Mouse (Mus musculus): ENCODE measurements around the gene Vtn. TPM values are rescaled to one million over a fixed set of nuclear protein-coding genes. Genes with fewer than 3 reads are reported as not detected.

Gene Vtn
- polyA plus RNA-seq, 1 experiment from 2014 or later = 223 TPM

GRCm38 (mm10) chr11:78500623-78501202, 1.8 kb downstream of the Vtn start:
- Histone ChIP-seq H3K27me3 (replicated peaks) (peaks cover 64% of the 10 kb centered on the region), H3K9ac (0 out of 2 replicates have a peak overlapping the region, but pooled peaks have one; percentile 15), H3K4me3 (peak overlapping the region; percentile 40), H3K4me2 (peak overlapping the region; percentile 76), H3K4me1 (peaks cover 17% of the 10 kb centered on the region), H3K27ac (peak overlapping the region; percentile 64; the same call in 1 of the 2 replicates), H3K36me3 (peaks cover 8% of the 10 kb centered on the region), H3K9me3 (replicated peaks) (no peaks in the 10 kb centered on the region)
- peak; percentile 30 for ATAC-seq
- WGBS (ENCODE audit: insufficient replicate concordance) = 57% methylated on average over 9 of the region's 9 CpGs

- Histone ChIP-seq H3K4me3 (no peak overlapping the region), H3K9ac (no peak overlapping the region), H3K27ac (no peak overlapping the region), H3K9me3 (replicated peaks) (no peaks in the 10 kb centered on the region), H3K4me1 (peaks cover 17% of the 10 kb centered on the region), H3K4me2 (peak overlapping the region; percentile 22; the same call in 1 of the 2 replicates), H3K36me3 (peaks cover 16% of the 10 kb centered on the region), H3K27me3 (replicated peaks) (peaks cover 56% of the 10 kb centered on the region)
- no peak for ATAC-seq
- WGBS (ENCODE audit: insufficient replicate concordance) = 64% methylated on average over 20 of the region's 20 CpGs
These were observed 2.6 kb downstream of the Vtn start for GRCm38 (mm10) chr11:78501529-78501928.

- 60% methylated on average over 7 of the region's 7 CpGs for WGBS (ENCODE audit: insufficient replicate concordance)
- H3K4me1 ChIP-seq = peaks cover 2% of the 10 kb centered on the region
- H3K4me3 ChIP-seq = no peak within 1 kb of the TSS
- H3K27ac ChIP-seq = no peak within 1 kb of the TSS
- no peaks in the 10 kb centered on the region for H3K9me3 ChIP-seq (replicated peaks)
- peaks cover 32% of the 10 kb centered on the region for H3K36me3 ChIP-seq
- peaks cover 41% of the 10 kb centered on the region for H3K27me3 ChIP-seq (replicated peaks)
- H3K9ac ChIP-seq = no peak within 1 kb of the TSS
- no peak within 1 kb of the TSS for H3K4me2 ChIP-seq
- no peak for ATAC-seq
These were observed 4.2 kb downstream of the Vtn start, which contains the start of gene Sebox for GRCm38 (mm10) chr11:78502909-78503650. Sebox (plus strand) TSS chr11:78503447.

- H3K27ac ChIP-seq = no peak overlapping the region
- no peak for ATAC-seq
- 61% methylated on average over 3 of the region's 3 CpGs for WGBS (ENCODE audit: insufficient replicate concordance)
These were observed 6.5 kb downstream of the Vtn start for GRCm38 (mm10) chr11:78505430-78505829.

GRCm38 (mm10) chr11:78509148-78509547, 10.3 kb downstream of the Vtn start:
- ATAC-seq = no peak
- Histone ChIP-seq H3K4me3 (no peak overlapping the region), H3K27ac (no peak overlapping the region), H3K27me3 (replicated peaks) (no peaks in the 10 kb centered on the region), H3K36me3 (peaks cover 58% of the 10 kb centered on the region), H3K9me3 (replicated peaks) (no peaks in the 10 kb centered on the region), H3K4me1 (peaks cover 25% of the 10 kb centered on the region), H3K9ac (no peak overlapping the region), H3K4me2 (no peak overlapping the region)
- 73% methylated on average over 5 of the region's 5 CpGs for WGBS (ENCODE audit: insufficient replicate concordance)

More at GRCm38 (mm10) chr11:78505430-78505829, 6.5 kb downstream of the Vtn start:
- Histone ChIP-seq H3K36me3 (peaks cover 53% of the 10 kb centered on the region), H3K9me3 (replicated peaks) (no peaks in the 10 kb centered on the region), H3K9ac (no peak overlapping the region), H3K27me3 (replicated peaks) (peaks cover 17% of the 10 kb centered on the region), H3K4me3 (no peak overlapping the region), H3K4me2 (no peak overlapping the region), H3K4me1 (no peaks in the 10 kb centered on the region)

GRCm38 (mm10) chr11:78512025-78512957, 13.4 kb downstream of the Vtn start, which contains the start of the genes Tmem199 and Poldip2:
Tmem199 (minus strand) TSS chr11:78512172.
Poldip2 (plus strand) TSS chr11:78512193.
- ATAC-seq = peak; percentile 95
- under 1% methylated on average over 67 of the region's 67 CpGs for WGBS (ENCODE audit: insufficient replicate concordance)
- Histone ChIP-seq H3K9me3 (replicated peaks) (no peaks in the 10 kb centered on the region), H3K4me1 (peaks cover 25% of the 10 kb centered on the region), H3K27ac (peak within 1 kb of the TSS; percentile 84), H3K4me2 (peak within 1 kb of the TSS; percentile 92), H3K9ac (peak within 1 kb of the TSS; percentile 95), H3K27me3 (replicated peaks) (no peaks in the 10 kb centered on the region), H3K36me3 (peaks cover 62% of the 10 kb centered on the region), H3K4me3 (peak within 1 kb of the TSS; percentile 86)

- Histone ChIP-seq H3K27me3 (replicated peaks) (no peaks in the 10 kb centered on the region), H3K4me2 (peak overlapping the region; percentile 92), H3K27ac (0 out of 2 replicates have a peak overlapping the region, but pooled peaks have one; percentile 84), H3K36me3 (peaks cover 62% of the 10 kb centered on the region), H3K4me3 (peak overlapping the region; percentile 86), H3K9ac (peak overlapping the region; percentile 95), H3K4me1 (peaks cover 25% of the 10 kb centered on the region), H3K9me3 (replicated peaks) (no peaks in the 10 kb centered on the region)
- no peak for ATAC-seq
- WGBS (ENCODE audit: insufficient replicate concordance) = 63% methylated on average over 3 of the region's 3 CpGs
These were observed 14.4 kb downstream of the Vtn start for GRCm38 (mm10) chr11:78513106-78513790.

GRCm38 (mm10) chr11:78515549-78516325, 16.8 kb downstream of the Vtn start:
- ATAC-seq = no peak
- Histone ChIP-seq H3K27ac (no peak overlapping the region), H3K27me3 (replicated peaks) (no peaks in the 10 kb centered on the region), H3K36me3 (peaks cover 67% of the 10 kb centered on the region), H3K9ac (no peak overlapping the region), H3K4me3 (no peak overlapping the region), H3K4me2 (no peak overlapping the region), H3K9me3 (replicated peaks) (no peaks in the 10 kb centered on the region), H3K4me1 (peaks cover 24% of the 10 kb centered on the region)
- 44% methylated on average over 2 of the region's 2 CpGs for WGBS (ENCODE audit: insufficient replicate concordance)

- Histone ChIP-seq H3K4me2 (no peak overlapping the region), H3K27me3 (replicated peaks) (no peaks in the 10 kb centered on the region), H3K4me1 (no peaks in the 10 kb centered on the region), H3K36me3 (peaks cover 95% of the 10 kb centered on the region), H3K4me3 (no peak overlapping the region), H3K9ac (no peak overlapping the region), H3K27ac (no peak overlapping the region), H3K9me3 (replicated peaks) (no peaks in the 10 kb centered on the region)
- 86% methylated on average over 10 of the region's 10 CpGs for WGBS (ENCODE audit: insufficient replicate concordance)
- no peak for ATAC-seq
These were observed 20.0 kb downstream of the Vtn start for GRCm38 (mm10) chr11:78518931-78519330.

GRCm38 (mm10) chr11:78521880-78522279, 23.0 kb downstream of the Vtn start:
- H3K4me2 ChIP-seq = no peak overlapping the region
- peaks cover 90% of the 10 kb centered on the region for H3K36me3 ChIP-seq
- no peaks in the 10 kb centered on the region for H3K9me3 ChIP-seq (replicated peaks)
- H3K9ac ChIP-seq = no peak overlapping the region
- no peaks in the 10 kb centered on the region for H3K27me3 ChIP-seq (replicated peaks)
- no peak overlapping the region for H3K27ac ChIP-seq
- ATAC-seq = no peak
- no peaks in the 10 kb centered on the region for H3K4me1 ChIP-seq
- 81% methylated on average over 3 of the region's 3 CpGs for WGBS (ENCODE audit: insufficient replicate concordance)
- H3K4me3 ChIP-seq = no peak overlapping the region
